Mouse (Mus musculus) neural tube, embryonic 10.5 days (tissue): ENCODE results near the gene Llcfc1.

Experiments
- DNase-seq: peaks from one replicate; pipeline ENCODE4 v3.0.0-alpha.2; 2017; ENCODE audit warnings: low spot score; ENCODE audit errors: extremely low spot score

Gene Llcfc1

DNA sequence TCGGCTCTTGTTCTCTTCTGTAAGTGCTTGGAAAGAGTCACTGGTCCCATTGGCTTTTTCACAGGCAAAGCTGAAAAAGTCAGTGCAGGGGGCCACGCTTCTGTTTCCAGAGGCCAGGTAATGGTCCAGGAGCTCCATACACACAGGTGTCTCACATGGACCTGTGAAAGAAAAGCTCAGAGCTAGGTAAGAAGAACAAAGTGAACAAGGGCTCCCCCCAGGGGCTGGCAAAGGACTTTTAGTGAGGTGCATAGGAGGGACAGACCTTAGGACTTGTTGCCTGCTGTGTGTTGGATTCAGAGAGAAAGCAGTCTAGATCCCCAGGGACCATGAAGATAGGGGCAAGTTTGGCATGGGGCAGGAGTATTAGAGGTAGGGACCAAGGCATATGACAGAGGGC is 18.7 kb downstream of the Llcfc1 start:
- DNase-seq: no peak

DNA sequence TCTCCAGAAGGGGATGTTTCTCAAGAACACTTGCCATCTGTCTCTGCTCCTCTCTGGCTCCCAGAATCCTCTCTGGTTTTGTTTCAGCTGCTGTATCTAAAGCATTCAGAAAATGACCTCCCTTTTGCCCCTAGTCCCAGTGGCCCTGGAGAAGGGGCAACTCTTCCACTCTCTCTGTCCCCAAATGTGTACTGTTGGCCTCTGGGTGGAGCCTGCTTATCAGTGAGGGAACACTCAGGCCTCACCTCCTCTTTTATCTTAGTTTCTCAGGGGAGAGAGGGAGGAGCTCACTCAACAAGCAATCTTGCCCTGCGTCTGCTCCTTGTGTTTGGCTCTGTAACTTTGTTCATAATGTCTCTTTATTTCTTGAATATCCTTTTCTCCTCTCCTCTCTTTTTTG is 19.9 kb downstream of the Llcfc1 start, which contains the start of gene Kel:
Gene Kel (minus strand): TSS at position 217 of the 400 bp plus-strand sequence.
- DNase-seq: no peak

DNA sequence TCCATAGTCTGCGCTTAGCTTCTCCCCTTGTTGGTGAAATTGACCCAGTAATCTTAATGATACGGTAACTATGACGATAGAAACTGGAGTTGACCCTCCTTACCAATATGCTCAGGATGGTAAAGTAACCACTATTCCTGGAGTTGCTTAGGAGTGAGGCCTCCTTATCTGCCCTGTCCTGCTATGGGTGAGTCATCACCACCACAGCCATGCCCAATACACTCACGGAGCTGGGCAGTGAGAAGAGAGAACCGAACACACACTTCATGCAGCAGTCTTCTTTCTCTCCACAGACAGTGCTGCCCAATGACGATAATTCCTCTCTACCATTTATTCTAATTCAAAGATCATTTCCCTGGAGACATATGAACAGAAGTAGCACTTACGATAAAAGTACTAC is 22.0 kb downstream of the Llcfc1 start:
- DNase-seq: no peak

DNA sequence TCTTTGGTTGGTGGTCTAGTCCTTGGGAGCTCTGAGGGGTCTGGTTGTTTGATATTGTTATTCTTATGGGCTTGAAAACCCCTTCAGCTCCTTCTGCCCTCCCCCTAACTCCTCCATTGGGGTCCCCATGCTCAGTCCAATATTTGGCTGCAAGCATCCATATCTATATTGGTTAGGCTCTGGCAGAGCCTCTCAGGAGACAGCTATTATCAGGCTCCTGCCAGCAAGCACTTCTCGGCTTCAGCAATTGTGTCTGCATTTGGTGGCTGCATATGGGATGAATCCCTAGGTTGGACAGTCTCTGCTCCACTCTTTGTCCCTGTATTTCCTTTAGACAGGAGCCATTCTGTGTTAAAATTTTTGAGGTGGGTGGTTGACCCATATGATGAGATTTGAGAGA is 26.1 kb downstream of the Llcfc1 start:
- DNase-seq: no peak

DNA sequence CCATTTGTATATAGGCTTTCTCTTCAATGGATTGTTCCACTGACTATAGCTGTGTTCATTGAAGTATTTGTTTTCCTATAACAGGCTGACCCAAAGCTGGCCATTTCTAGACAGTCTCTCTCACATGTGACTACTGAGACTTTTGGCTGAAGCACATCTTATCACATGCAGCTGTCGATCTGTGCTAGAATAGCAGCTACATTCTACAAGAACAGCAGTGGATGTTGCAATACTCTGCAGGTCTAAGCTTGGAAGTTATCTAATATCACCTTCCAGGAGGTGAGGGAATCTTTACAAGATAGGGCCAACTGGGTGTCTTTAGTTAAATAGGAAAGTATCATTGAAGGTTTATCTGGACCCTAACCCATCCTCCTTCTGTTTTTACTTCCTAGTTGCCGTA is 37.2 kb downstream of the Llcfc1 start:
- DNase-seq: no peak

DNA sequence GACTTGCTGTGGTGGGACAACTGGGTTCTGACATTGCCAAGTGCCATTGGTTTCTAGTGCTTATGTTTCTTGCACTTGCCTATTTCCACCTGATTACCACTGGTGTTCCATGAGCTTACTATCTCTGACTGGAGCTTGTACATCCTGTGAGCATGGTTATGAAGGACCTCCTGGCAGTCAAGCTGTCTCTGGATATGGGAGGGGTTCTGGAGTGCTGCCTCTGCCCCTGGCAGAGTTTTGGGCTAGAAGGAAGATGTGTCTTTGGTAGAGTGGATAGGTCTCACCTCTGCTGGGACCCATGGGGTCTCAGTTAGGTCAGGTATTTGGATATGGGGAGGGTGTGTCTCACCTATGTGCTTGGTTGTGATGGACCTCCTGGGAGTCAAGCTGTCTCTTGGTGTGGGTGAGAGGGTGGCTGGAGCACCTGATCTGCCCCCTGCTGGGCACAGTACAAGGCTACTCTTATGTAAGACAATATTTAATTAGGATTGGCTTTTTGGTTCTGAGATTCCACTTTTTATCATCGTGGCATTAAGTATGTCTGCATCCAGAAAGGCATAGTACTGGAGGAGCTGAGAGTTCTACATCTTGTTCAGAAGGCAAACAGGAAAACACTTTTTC is 43.9 kb downstream of the Llcfc1 start:
- DNase-seq: no peak

DNA sequence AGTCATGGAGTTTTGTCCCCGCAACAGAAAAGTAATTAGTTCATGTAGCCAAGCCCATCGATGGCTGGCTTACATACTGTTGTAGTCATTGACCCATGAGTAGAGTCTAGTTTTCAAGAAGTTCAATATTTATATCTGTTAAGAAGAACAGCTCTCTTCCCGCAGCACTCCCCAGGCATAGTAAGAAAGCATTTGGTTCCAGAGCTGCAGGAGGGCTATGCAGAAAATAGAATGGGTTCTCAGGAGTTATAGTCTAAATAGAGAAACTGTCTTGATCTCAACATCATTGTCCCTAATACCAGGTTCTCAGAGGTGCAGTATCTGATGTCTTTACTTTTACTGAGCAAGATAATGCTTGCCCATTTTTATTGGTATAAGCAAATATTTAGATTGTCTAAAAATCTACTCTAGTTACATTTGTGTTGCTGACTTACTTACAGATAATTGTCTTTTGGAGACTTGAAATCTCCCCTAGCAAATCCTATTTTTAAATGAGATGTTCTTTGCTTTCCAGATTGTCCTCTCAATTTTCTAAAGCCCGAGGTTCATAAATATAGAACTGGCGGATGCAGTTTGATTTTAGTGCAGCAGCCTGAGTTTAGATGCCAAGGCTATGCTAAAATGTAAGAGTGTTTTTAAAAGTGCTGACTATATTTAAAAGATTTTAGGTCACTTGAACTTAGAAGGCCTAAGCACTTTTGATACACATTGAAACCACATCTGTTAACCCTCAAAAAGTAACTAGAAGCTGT is 50.7 kb downstream of the Llcfc1 start:
- no peak for DNase-seq
